Mouse (Mus musculus) liver, postnatal 0 days (tissue): Measurements from ENCODE around the gene Adamts14. TPM values are rescaled to one million over a fixed set of nuclear protein-coding genes. Genes with fewer than 3 reads are reported as not detected.

Source experiments
- ATAC-seq: fragments of 200-750 bp; cut with Nextera tagmentation; 2 replicates; pipeline ENCODE4 v1.8.0; 2017; ENCODE audit warnings: mild to moderate bottlenecking, moderate library complexity
- DNase-seq: peaks from one replicate; pipeline ENCODE4 v3.0.0-alpha.2; 2016
- H3K27ac ChIP-seq: fragments of 300-500 bp; sonication (generic); 2 replicates; pipeline ENCODE4 v1.5.1; 2014; ENCODE audit warnings: antibody characterized with exemption, moderate library complexity, mild to moderate bottlenecking, low read depth
- H3K27me3 ChIP-seq: fragments of 300-500 bp; sonication (generic); 2 replicates; pipeline ENCODE4 v1.6.1; 2014; ENCODE audit warnings: low read length, control low read depth, mixed read lengths; ENCODE audit not compliant: insufficient read depth
- H3K36me3 ChIP-seq: fragments of 300-500 bp; sonication (generic); replicated peaks from 2 replicates; pipeline ENCODE4 v1.6.1; 2014; ENCODE audit warnings: mild to moderate bottlenecking, control low read depth, low read length, moderate library complexity, mixed read lengths; ENCODE audit not compliant: insufficient read depth
- H3K4me1 ChIP-seq: fragments of 300-500 bp; sonication (generic); 2 replicates; pipeline ENCODE4 v1.6.1; 2014; ENCODE audit warnings: antibody characterized with exemption, mild to moderate bottlenecking, control low read depth; ENCODE audit not compliant: insufficient read depth
- H3K4me2 ChIP-seq: fragments of 300-500 bp; sonication (generic); 2 replicates; pipeline ENCODE4 v1.6.1; 2014; ENCODE audit warnings: low read depth, mild to moderate bottlenecking, low read length, moderate library complexity, mixed read lengths
- H3K4me3 ChIP-seq: fragments of 300-500 bp; sonication (generic); 2 replicates; pipeline ENCODE4 v1.5.1; 2014; ENCODE audit warnings: low read depth, low read length
- H3K9ac ChIP-seq: fragments of 300-500 bp; sonication (generic); replicated peaks from 2 replicates; pipeline ENCODE4 v1.6.1; 2014; ENCODE audit warnings: mild to moderate bottlenecking, moderate library complexity
- H3K9me3 ChIP-seq: fragments of 300-500 bp; sonication (generic); 2 replicates; pipeline ENCODE4 v1.6.1; 2016; ENCODE audit warnings: mild to moderate bottlenecking, control low read depth, low read length, mixed read lengths
- CTCF ChIP-seq: sonication (generic); IDR thresholded peaks from 2 replicates; pipeline ENCODE4 v1.5.1; 2016; ENCODE audit warnings: antibody characterized with exemption, low read depth
- EP300 ChIP-seq: IDR thresholded peaks from 2 replicates; pipeline ENCODE4 v1.6.1; 2016; ENCODE audit warnings: antibody characterized with exemption, low read depth, mild to moderate bottlenecking
- WGBS: fragments of 180-500 bp; shearing (Covaris S2); extraction: QIAGEN DNeasy Blood & Tissue Kit; methylation state at CpG from one replicate; pipeline ENCODE4 v1.1.7; 2014; ENCODE audit not compliant: insufficient replicate concordance; 5-methylcytosine and 5-hydroxymethylcytosine counted together
- polyA plus RNA-seq: library from polyadenylated mRNA; unstranded; fragments of >200 nt; fragmentation: Nextera tagmentation; extraction: Ambion mirVana; gene quantifications from 2 replicates; pipeline ENCODE4 v1.2.1, GENCODE M21; 2015

Adamts14 gene
- polyA plus RNA-seq, 1 experiment from 2014 or later, result 0.39 TPM

DNA sequence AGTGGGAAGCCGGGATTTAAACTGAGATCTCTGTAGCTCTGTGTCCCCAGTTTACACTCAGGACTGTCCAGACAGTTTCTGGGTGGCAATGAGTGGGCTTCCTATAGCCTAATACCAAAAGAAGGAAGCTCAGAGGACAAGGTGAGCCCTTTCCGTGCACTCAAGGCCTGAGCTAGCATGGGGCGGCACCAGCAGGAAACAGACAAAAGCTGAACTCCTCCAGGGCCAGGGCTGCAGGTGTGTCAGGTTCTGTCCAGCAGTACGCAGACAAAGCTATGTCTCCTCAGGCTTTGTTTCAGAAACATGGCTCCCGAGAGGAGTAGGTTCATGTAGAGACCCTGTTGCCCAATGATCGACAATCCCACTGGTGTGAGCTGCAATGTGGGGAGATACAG, 35.9 kb downstream of the Adamts14 start:
- ATAC-seq (no peak), DNase-seq (no peak)
- 75% methylated on average over 6 of the region's 6 CpGs for WGBS
- no peak overlapping the region for H3K4me2 ChIP-seq
- H3K27ac ChIP-seq, result no peak overlapping the region
- no peak overlapping the region for H3K4me3 ChIP-seq
- no peaks in the 10 kb centered on the region for H3K9me3 ChIP-seq
- H3K9ac ChIP-seq, result no peak overlapping the region
- no peaks in the 10 kb centered on the region for H3K4me1 ChIP-seq
- TF ChIP-seq EP300, result no peak
- no peak for TF ChIP-seq CTCF
- H3K36me3 ChIP-seq, result no peaks in the 10 kb centered on the region
- H3K27me3 ChIP-seq, result no peaks in the 10 kb centered on the region

DNA sequence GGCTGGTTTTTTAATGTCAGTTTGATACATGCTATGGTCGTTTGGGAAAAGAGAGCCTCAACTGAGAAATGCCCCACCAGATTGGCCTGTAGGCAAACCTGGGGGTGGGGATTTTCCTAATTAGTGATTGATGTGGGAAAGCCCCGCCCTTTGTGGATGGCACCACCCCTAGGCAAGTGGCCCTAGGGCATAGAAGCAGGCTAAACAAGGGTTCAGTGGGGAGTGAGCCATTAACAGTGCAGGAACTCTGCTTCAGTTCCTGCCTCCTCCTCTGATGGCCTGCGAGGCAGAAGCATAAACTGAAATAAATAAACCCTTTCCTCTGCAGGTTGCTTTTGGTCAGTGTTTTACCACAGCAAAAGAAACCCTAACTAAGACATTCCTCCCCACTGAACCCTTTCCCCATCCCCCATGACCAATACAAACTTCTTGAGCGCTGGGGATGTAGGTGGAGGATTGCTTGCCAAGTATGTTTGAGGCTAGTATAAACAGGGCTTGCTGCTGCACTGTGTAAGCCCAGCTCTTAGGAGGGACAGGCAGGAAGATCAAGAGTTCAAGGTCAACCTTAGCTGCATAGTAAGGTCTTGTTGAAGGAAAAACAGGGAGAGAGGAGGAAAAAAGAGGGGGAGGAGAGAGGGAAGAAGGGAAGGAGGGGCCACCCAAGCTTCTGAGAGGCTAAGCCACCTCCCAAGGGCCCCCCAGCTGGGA, 36.4 kb downstream of the Adamts14 start:
- H3K27me3 ChIP-seq, result no peaks in the 10 kb centered on the region
- H3K4me2 ChIP-seq, result no peak overlapping the region
- H3K9ac ChIP-seq, result no peak overlapping the region
- WGBS, result 61% methylated on average over 4 of the region's 4 CpGs
- no peak for ATAC-seq
- no peak overlapping the region for H3K4me3 ChIP-seq
- H3K4me1 ChIP-seq, result no peaks in the 10 kb centered on the region
- DNase-seq, result no peak
- TF ChIP-seq EP300 (no peak), CTCF (no peak)
- H3K9me3 ChIP-seq, result no peaks in the 10 kb centered on the region
- H3K36me3 ChIP-seq, result no peaks in the 10 kb centered on the region
- H3K27ac ChIP-seq, result no peak overlapping the region

DNA sequence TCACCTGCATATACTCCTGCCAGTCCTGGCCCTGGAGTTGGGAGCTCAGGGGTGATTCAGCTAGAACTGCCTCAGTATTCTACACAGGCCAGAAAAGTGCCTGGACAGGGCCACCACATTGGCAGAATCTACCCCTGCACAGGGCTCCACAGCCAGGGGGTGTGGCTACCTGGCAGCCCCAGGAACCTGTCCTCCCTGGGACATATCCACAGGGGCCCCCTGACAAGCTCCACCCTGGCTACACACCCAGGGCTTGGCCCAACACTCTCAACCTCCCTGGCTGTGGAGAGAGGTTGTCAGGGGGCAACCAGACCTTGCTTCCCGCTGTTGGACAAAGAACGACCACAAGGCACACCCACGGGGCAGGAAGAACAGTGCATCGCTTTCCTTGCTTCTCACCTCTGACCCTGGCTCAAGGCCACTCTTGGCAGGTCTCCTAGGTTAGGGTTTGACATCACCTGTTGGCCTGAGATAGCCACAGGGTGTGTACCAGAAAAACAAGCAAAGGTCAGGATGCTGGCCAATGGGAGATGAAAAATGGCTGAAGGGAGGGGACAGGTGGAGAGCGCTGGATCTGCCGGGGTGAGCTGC, 37.5 kb downstream of the Adamts14 start:
- no peak overlapping the region for H3K4me3 ChIP-seq
- DNase-seq (no peak), ATAC-seq (no peak)
- H3K4me2 ChIP-seq, result no peak overlapping the region
- TF ChIP-seq CTCF (no peak), EP300 (no peak)
- no peaks in the 10 kb centered on the region for H3K4me1 ChIP-seq
- H3K9ac ChIP-seq, result no peak overlapping the region
- H3K9me3 ChIP-seq, result no peaks in the 10 kb centered on the region
- 85% methylated on average over 6 of the region's 6 CpGs for WGBS
- H3K27me3 ChIP-seq, result no peaks in the 10 kb centered on the region
- H3K36me3 ChIP-seq, result no peaks in the 10 kb centered on the region
- no peak overlapping the region for H3K27ac ChIP-seq

DNA sequence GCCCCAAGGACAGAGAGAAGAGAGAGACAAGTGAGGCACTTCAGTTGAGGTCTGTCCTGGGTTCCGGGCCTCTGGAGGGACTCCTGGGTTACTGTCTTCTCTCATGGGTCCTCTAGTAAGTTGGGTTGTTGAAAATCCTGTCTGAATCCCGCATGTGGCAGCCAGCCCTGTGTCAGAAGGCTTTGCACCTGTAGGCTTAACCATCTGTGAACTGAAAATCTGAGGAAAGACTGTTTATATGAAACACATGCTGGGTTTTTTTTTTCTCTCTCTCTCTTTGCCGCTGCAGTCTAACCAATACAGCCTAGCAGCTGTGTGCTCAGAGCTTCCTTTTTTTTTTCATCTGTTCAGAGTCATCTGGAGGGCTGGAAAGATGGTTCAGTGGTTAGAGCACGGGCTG, 38.9 kb downstream of the Adamts14 start:
- no peak for TF ChIP-seq CTCF
- no peak for TF ChIP-seq EP300
- no peak overlapping the region for H3K4me2 ChIP-seq
- no peak for DNase-seq

DNA sequence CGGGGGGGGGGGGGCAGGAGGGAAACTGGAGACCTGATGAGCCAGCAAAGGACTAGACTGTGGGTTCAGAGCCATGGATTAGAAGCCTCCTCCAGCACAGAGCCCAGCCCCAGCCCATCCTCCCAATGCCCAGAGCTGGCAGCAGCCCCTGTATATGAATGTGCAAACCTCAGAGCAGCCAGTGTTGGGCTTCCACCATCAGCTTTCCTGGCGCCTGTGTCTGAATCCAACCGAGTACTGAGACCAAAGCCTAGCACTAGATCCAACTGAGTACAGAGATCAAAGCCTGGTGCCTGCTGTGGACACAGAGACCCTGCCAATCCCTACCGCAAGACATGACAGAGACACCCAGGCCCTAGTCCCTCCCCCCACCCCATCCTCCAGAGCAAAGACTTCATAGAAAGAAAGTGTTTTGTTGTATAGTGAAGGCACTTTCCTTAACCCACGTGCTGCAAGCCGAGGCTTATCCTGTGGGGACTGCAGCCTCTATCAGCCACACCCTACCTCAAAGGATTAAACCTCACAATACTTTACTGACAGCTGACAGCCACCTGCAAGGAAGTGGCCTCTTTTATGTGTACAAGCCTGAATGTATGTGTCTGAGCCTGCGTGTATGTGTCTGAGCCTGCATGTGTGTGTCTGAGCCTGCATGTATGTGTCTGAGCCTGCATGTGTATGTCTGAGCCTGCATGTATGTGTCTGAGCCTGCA, 40.2 kb downstream of the Adamts14 start:
- H3K4me1 ChIP-seq, result no peaks in the 10 kb centered on the region
- ATAC-seq (no peak), DNase-seq (no peak)
- no peak overlapping the region for H3K4me2 ChIP-seq
- WGBS, result 48% methylated on average over 7 of the region's 7 CpGs
- no peaks in the 10 kb centered on the region for H3K36me3 ChIP-seq
- H3K27me3 ChIP-seq, result no peaks in the 10 kb centered on the region
- TF ChIP-seq CTCF (no peak), EP300 (no peak)
- no peak overlapping the region for H3K4me3 ChIP-seq
- H3K9me3 ChIP-seq, result no peaks in the 10 kb centered on the region
- no peak overlapping the region for H3K9ac ChIP-seq
- no peak overlapping the region; the same call in 1 of the 2 replicates for H3K27ac ChIP-seq

More for the DNA sequence above, 38.9 kb downstream of the Adamts14 start:
- Histone ChIP-seq H3K4me3 (no peak overlapping the region), H3K36me3 (no peaks in the 10 kb centered on the region), H3K9me3 (no peaks in the 10 kb centered on the region), H3K9ac (no peak overlapping the region), H3K4me1 (no peaks in the 10 kb centered on the region), H3K27me3 (no peaks in the 10 kb centered on the region), H3K27ac (no peak overlapping the region)
- ATAC-seq, result no peak
- 59% methylated on average over 4 of the region's 4 CpGs for WGBS

DNA sequence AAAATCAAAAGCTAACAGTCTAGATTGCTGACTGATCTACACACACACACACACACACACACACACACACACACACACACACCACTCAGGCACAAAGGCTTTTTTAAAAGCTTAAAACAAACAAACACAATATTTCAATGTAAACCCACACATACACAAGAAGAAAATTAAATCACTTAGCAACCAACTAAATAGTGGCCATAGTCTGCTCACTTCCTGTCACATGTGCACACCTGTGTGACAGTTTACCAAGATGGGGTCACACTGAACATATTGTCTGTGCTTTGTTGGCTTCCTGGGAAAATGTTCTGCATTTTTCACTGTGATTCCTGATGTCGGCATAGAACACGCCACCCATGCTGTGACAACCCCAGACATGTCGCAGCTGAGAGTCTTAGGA, 41.5 kb downstream of the Adamts14 start:
- no peaks in the 10 kb centered on the region for H3K9me3 ChIP-seq
- no peaks in the 10 kb centered on the region for H3K36me3 ChIP-seq
- H3K27ac ChIP-seq, result no peak overlapping the region
- H3K4me1 ChIP-seq, result no peaks in the 10 kb centered on the region
- ATAC-seq (no peak), DNase-seq (no peak)
- H3K27me3 ChIP-seq, result no peaks in the 10 kb centered on the region
- no peak overlapping the region for H3K4me3 ChIP-seq
- H3K9ac ChIP-seq, result no peak overlapping the region
- TF ChIP-seq CTCF (no peak), EP300 (no peak)
- 83% methylated on average over 3 of the region's 3 CpGs for WGBS
- H3K4me2 ChIP-seq, result no peak overlapping the region
